In genomic region chr7:4844917-4845309, GRCm38 (mm10) we compare ENCODE assay signal across 8 mouse cellular contexts. TPM values are rescaled to one million over a fixed set of nuclear protein-coding genes. Genes with fewer than 3 reads are reported as not detected.
A peak's percentile ranks its signal among the peaks of the same experiment; 100 is the strongest.
DNase-seq lines count a peak whose midpoint lies in the region; ATAC-seq and TF ChIP-seq lines count a peak whose summit lies in the region.

No protein-coding gene starts in this region.

- peaks cover 98% of the 10 kb centered on the region for H3K27me3 ChIP-seq in heart, embryonic 13.5 days (replicated peaks)
- H3K27me3 ChIP-seq in limb, embryonic 14.5 days (ENCODE audit: control insufficient read depth, insufficient read depth, low read length) = peaks cover 49% of the 10 kb centered on the region
- no peaks in the 10 kb centered on the region for H3K27me3 ChIP-seq in midbrain, embryonic 15.5 days (replicated peaks)

- peaks cover 28% of the 10 kb centered on the region for H3K4me1 ChIP-seq in heart, embryonic 13.5 days
- peaks cover 11% of the 10 kb centered on the region for H3K4me1 ChIP-seq in limb, embryonic 14.5 days (ENCODE audit: control insufficient read depth, insufficient read depth, low read length)
- H3K4me1 ChIP-seq in midbrain, embryonic 15.5 days = peaks cover 29% of the 10 kb centered on the region

- H3K4me2 ChIP-seq in heart, embryonic 13.5 days = peak overlapping the region; percentile 73
- H3K4me2 ChIP-seq in limb, embryonic 14.5 days (replicated peaks; ENCODE audit: low read depth, low read length, severe bottlenecking) = peak overlapping the region; percentile 81
- H3K4me2 ChIP-seq in midbrain, embryonic 15.5 days = peak overlapping the region; percentile 85

- no peak overlapping the region for H3K27ac ChIP-seq in heart, embryonic 13.5 days (replicated peaks)
- H3K27ac ChIP-seq in limb, embryonic 14.5 days (replicated peaks; ENCODE audit: low read depth, low read length) = no peak overlapping the region
- H3K27ac ChIP-seq in midbrain, embryonic 15.5 days = peak overlapping the region; percentile 90

- H3K9ac ChIP-seq in heart, embryonic 13.5 days = peak overlapping the region; percentile 55
- H3K9ac ChIP-seq in limb, embryonic 14.5 days (ENCODE audit: low read depth, low read length, severe bottlenecking) = peak overlapping the region; percentile 38
- H3K9ac ChIP-seq in midbrain, embryonic 15.5 days = peak overlapping the region; percentile 76

- no peaks in the 10 kb centered on the region for H3K36me3 ChIP-seq in heart, embryonic 13.5 days
- no peaks in the 10 kb centered on the region for H3K36me3 ChIP-seq in limb, embryonic 14.5 days (ENCODE audit: control insufficient read depth, insufficient read depth, low read length)
- H3K36me3 ChIP-seq in midbrain, embryonic 15.5 days (replicated peaks) = no peaks in the 10 kb centered on the region

- DNase-seq in adrenal gland, postnatal 10 days = peak; percentile 71
- DNase-seq in cerebellum, postnatal 36 days = peak; percentile 68 to 74
- peak; percentile 84 for DNase-seq in kidney, postnatal 10 days
- peak; percentile 82 for DNase-seq in limb, embryonic 14.5 days (ENCODE audit: low spot score)
- DNase-seq in yolk sac, embryonic 10.5 days (ENCODE audit: low spot score) = peak; percentile 79
- DNase-seq in T-cell, adult 2 months (ENCODE audit: low spot score) = no peak

- peak overlapping the region; percentile 48 for H3K4me3 ChIP-seq in heart, embryonic 13.5 days
- peak overlapping the region; percentile 42 for H3K4me3 ChIP-seq in limb, embryonic 14.5 days (replicated peaks; ENCODE audit: low read length)
- H3K4me3 ChIP-seq in midbrain, embryonic 15.5 days = peak overlapping the region; percentile 81

- H3K9me3 ChIP-seq in heart, embryonic 13.5 days = peaks cover 9% of the 10 kb centered on the region; the same call in 1 of the 2 replicates
- no peaks in the 10 kb centered on the region for H3K9me3 ChIP-seq in limb, embryonic 14.5 days (ENCODE audit: control insufficient read depth, low read length)
- H3K9me3 ChIP-seq in midbrain, embryonic 15.5 days = no peaks in the 10 kb centered on the region

- no peak for ATAC-seq in heart, embryonic 13.5 days (ENCODE audit: extremely low read depth, insufficient number of reproducible peaks, low FRiP score, low TSS enrichment)
- peak; percentile 77 for ATAC-seq in limb, embryonic 14.5 days (ENCODE audit: low FRiP score, low read depth)
- ATAC-seq in midbrain, embryonic 15.5 days (replicated peaks) = peak; percentile 86

- no peak for TF ChIP-seq POLR2A in limb, embryonic 14.5 days (IDR thresholded peaks at IDR 0.05; ENCODE audit: borderline replicate concordance, extremely low read depth, insufficient read depth, insufficient read length)

- under 1% methylated on average over 13 of the region's 13 CpGs for WGBS in heart, embryonic 13.5 days
- WGBS in limb, embryonic 14.5 days = 0% methylated on average over 13 of the region's 13 CpGs
- WGBS in midbrain, embryonic 15.5 days = under 1% methylated on average over 13 of the region's 13 CpGs

RNA-seq across cellular contexts. Expression of gene Shisa7, which starts 0.4 kb away (rescaled TPM):
- total RNA-seq in adrenal gland, postnatal 10 days (2021) = 1 to 10 TPM; 1.3 to 3.1 TPM
- 0.04 TPM in 2 replicates for polyA plus RNA-seq in heart, embryonic 13.5 days (2015; fragmentation: Nextera tagmentation; extraction: Ambion mirVana)
- polyA plus RNA-seq in limb, embryonic 14.5 days (2012; rRNA removed) = 4.2 and 5.1 TPM in 2 replicates
- polyA plus RNA-seq in limb, embryonic 14.5 days (2014; fragmentation: Nextera tagmentation; extraction: Ambion mirVana) = 0.43 and 0.54 TPM in 2 replicates
- 15.3 and 16.6 TPM in 2 replicates for polyA plus RNA-seq in midbrain, embryonic 15.5 days (2015; fragmentation: Nextera tagmentation; extraction: Ambion mirVana)

RNA-seq across cellular contexts. Expression of gene Isoc2b, which starts 25.1 kb away (rescaled TPM):
- total RNA-seq in adrenal gland, postnatal 10 days (2021) = 10 to 100 TPM in 1 of 2 experiments, 1 to 10 TPM in 1; 6.8 to 13.3 TPM
- polyA plus RNA-seq in heart, embryonic 13.5 days (2015; fragmentation: Nextera tagmentation; extraction: Ambion mirVana) = 3.7 and 3.8 TPM in 2 replicates
- 7.4 and 11.0 TPM in 2 replicates for polyA plus RNA-seq in limb, embryonic 14.5 days (2012; rRNA removed)
- polyA plus RNA-seq in limb, embryonic 14.5 days (2014; fragmentation: Nextera tagmentation; extraction: Ambion mirVana) = 9.7 and 9.9 TPM in 2 replicates
- polyA plus RNA-seq in midbrain, embryonic 15.5 days (2015; fragmentation: Nextera tagmentation; extraction: Ambion mirVana) = 3.1 and 4.6 TPM in 2 replicates

RNA-seq across cellular contexts. Expression of gene Isoc2a, which starts 32.0 kb away (rescaled TPM):
- 10 to 100 TPM; 52.8 to 56.8 TPM for total RNA-seq in adrenal gland, postnatal 10 days (2021)
- polyA plus RNA-seq in heart, embryonic 13.5 days (2015; fragmentation: Nextera tagmentation; extraction: Ambion mirVana) = 1.4 TPM in 2 replicates
- polyA plus RNA-seq in limb, embryonic 14.5 days (2012; rRNA removed) = 13.6 and 16.7 TPM in 2 replicates
- 1.1 and 1.3 TPM in 2 replicates for polyA plus RNA-seq in limb, embryonic 14.5 days (2014; fragmentation: Nextera tagmentation; extraction: Ambion mirVana)
- 0.54 and 0.57 TPM in 2 replicates for polyA plus RNA-seq in midbrain, embryonic 15.5 days (2015; fragmentation: Nextera tagmentation; extraction: Ambion mirVana)

RNA-seq across cellular contexts. Expression of gene Ube2s, which starts 32.5 kb away (rescaled TPM):
- 100 to 1,000 TPM; 122 to 126 TPM for total RNA-seq in adrenal gland, postnatal 10 days (2021)
- polyA plus RNA-seq in heart, embryonic 13.5 days (2015; fragmentation: Nextera tagmentation; extraction: Ambion mirVana) = 327 and 359 TPM in 2 replicates
- polyA plus RNA-seq in limb, embryonic 14.5 days (2012; rRNA removed) = 515 and 618 TPM in 2 replicates
- polyA plus RNA-seq in limb, embryonic 14.5 days (2014; fragmentation: Nextera tagmentation; extraction: Ambion mirVana) = 366 and 368 TPM in 2 replicates
- 265 and 288 TPM in 2 replicates for polyA plus RNA-seq in midbrain, embryonic 15.5 days (2015; fragmentation: Nextera tagmentation; extraction: Ambion mirVana)

RNA-seq across cellular contexts. Expression of gene Rpl28, which starts 52.2 kb away (rescaled TPM):
- 1,000 to 10,000 TPM; 1,057 to 1,113 TPM for total RNA-seq in adrenal gland, postnatal 10 days (2021)
- 209 and 245 TPM in 2 replicates for polyA plus RNA-seq in heart, embryonic 13.5 days (2015; fragmentation: Nextera tagmentation; extraction: Ambion mirVana)
- 486 and 665 TPM in 2 replicates for polyA plus RNA-seq in limb, embryonic 14.5 days (2012; rRNA removed)
- polyA plus RNA-seq in limb, embryonic 14.5 days (2014; fragmentation: Nextera tagmentation; extraction: Ambion mirVana) = 253 and 275 TPM in 2 replicates
- polyA plus RNA-seq in midbrain, embryonic 15.5 days (2015; fragmentation: Nextera tagmentation; extraction: Ambion mirVana) = 186 and 187 TPM in 2 replicates
